Mouse (Mus musculus): Measurements from ENCODE around the gene Ctrc. TPM values are rescaled to one million over a fixed set of nuclear protein-coding genes. Genes with fewer than 3 reads are reported as not detected.
A peak's percentile ranks its signal among the peaks of the same experiment; 100 is the strongest.

Ctrc gene
- polyA plus RNA-seq, 1 experiment from 2014 or later: not detected

- H3K9me3 ChIP-seq: no peaks in the 10 kb centered on the region
- H3K27me3 ChIP-seq: no peaks in the 10 kb centered on the region
- H3K27ac ChIP-seq: no peak overlapping the region
- 96% methylated on average over 5 of the region's 5 CpGs for WGBS
- peaks cover 28% of the 10 kb centered on the region for H3K36me3 ChIP-seq
- no peak for ATAC-seq (ENCODE audit: low FRiP score)
- no peak overlapping the region for H3K4me3 ChIP-seq
- H3K4me1 ChIP-seq (replicated peaks): peaks cover 42% of the 10 kb centered on the region
- no peak overlapping the region for H3K4me2 ChIP-seq
- H3K9ac ChIP-seq: no peak overlapping the region
These were observed 18.8 kb upstream of the Ctrc start for GRCm38 (mm10) chr4:141865006-141865405.

DNA sequence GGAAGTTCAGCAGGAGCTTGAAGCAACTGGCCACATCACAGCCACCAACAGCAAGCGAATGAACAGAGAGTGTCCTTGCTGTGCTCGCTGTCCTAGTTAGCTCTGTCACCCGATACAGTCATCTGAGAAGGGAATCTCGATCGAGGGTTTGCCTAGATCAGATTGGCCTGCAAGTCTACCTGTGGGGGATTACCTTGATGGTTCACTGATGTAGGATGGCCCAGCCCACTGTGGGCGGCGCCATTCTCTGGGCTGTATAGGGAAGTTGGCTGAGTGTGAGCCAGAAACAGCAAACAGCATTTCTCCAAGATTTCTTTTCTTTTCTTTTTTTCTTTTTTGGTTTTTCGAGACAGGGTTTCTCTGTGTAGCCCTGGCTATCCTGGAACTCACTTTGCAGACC lies 18.3 kb upstream of the Ctrc start:
- Histone ChIP-seq H3K27ac (no peak overlapping the region), H3K4me1 (replicated peaks) (peaks cover 37% of the 10 kb centered on the region), H3K9me3 (no peaks in the 10 kb centered on the region), H3K27me3 (no peaks in the 10 kb centered on the region), H3K4me2 (no peak overlapping the region), H3K36me3 (peaks cover 33% of the 10 kb centered on the region), H3K9ac (no peak overlapping the region), H3K4me3 (no peak overlapping the region)
- 98% methylated on average over 8 of the region's 8 CpGs for WGBS
- ATAC-seq (ENCODE audit: low FRiP score): no peak

DNA sequence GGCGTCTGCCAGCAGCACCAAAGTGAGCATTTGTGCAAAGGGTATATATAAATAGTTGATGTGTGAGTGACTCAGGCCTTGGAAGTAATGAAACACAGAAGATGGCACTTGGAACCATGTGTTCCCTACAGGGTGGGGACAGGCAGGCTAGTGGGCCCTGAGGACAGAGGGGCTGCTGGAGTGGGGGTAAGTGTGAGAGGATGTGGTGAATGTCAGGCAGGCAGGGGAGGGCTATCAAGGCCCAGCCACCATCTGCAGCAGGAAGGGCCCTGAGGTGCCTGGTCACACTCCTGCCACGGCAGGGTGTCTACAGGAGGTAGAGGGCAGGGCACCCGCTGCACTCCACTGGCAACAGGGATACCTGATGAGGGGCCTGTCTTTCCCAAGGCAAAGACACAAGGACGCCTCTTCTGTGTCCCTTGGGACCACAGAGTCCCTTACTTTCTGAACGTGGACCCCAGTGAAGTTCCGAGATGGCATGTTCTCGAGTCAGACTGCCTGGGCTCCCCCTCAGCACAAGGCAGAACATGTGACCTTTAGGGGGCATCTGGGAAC lies 17.6 kb upstream of the Ctrc start:
- Histone ChIP-seq H3K4me1 (replicated peaks) (peaks cover 30% of the 10 kb centered on the region), H3K27me3 (no peaks in the 10 kb centered on the region), H3K4me2 (no peak overlapping the region), H3K9me3 (no peaks in the 10 kb centered on the region), H3K36me3 (peaks cover 40% of the 10 kb centered on the region), H3K9ac (no peak overlapping the region), H3K27ac (no peak overlapping the region), H3K4me3 (no peak overlapping the region)
- 93% methylated on average over 7 of the region's 7 CpGs for WGBS
- no peak for ATAC-seq (ENCODE audit: low FRiP score)

DNA sequence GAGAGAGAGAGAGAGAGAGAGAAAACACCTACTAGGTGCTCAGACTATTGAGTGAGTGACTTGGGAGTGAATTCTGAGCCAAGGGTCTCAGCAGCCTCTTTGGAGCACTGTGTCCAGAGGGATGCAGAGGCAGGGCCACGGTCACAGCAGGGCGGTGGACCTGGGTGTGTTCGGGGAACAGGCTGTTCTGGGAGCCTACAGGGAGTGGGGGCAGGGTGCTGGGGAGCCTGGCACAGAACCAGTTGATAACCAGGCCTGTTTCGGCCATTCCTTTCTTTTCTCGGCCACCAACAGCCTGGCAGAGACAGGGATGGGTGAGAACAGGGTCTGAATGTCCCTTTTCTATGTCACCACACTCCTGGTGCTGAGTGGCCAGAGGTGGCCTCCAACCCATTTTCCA lies 16.7 kb upstream of the Ctrc start:
- 86% methylated on average over 5 of the region's 5 CpGs for WGBS
- Histone ChIP-seq H3K4me3 (no peak overlapping the region), H3K9me3 (no peaks in the 10 kb centered on the region), H3K4me1 (replicated peaks) (peaks cover 22% of the 10 kb centered on the region), H3K9ac (no peak overlapping the region), H3K36me3 (peaks cover 44% of the 10 kb centered on the region), H3K4me2 (no peak overlapping the region), H3K27ac (no peak overlapping the region), H3K27me3 (no peaks in the 10 kb centered on the region)
- no peak for ATAC-seq (ENCODE audit: low FRiP score)

DNA sequence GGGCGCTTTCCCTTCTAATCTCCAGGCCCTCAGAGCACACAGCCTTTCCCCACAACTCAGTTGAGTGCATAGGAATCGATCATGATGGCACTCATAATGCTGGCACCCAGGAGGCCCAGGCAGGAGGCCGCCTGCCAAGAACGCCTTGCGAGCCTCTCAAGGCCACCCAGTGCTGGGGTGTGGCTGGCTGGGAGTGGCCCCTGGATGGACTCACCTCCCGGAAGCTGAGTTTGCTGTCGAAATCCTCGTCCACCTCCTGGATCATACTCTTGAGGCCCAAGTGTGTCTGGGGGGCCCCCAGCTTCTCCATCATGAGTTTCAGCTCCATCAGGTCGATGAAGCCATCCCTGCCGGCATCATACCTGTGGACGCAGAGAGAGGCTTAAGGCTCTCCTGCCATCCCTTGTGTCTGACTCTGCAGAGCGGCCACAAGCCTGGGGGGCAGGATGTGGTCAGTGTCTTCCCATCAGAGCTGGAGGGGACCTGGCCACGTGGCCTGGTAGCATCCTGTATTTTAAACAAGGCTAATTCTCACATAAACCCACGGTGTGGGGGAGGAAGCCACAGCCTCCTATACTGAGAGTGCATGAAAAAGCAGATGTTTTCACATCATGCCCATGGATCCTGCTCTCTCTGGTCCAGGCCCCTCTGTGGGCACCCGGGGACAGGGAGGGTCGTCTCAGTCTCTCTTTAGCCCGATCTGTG lies 15.6 kb upstream of the Ctrc start:
- ATAC-seq (ENCODE audit: low FRiP score): no peak
- Histone ChIP-seq H3K9ac (no peak overlapping the region), H3K9me3 (no peaks in the 10 kb centered on the region), H3K27me3 (no peaks in the 10 kb centered on the region), H3K4me1 (replicated peaks) (peaks cover 15% of the 10 kb centered on the region), H3K4me2 (no peak overlapping the region), H3K36me3 (peaks cover 44% of the 10 kb centered on the region), H3K27ac (no peak overlapping the region), H3K4me3 (no peak overlapping the region)
- 92% methylated on average over 17 of the region's 17 CpGs for WGBS

GRCm38 (mm10) chr4:141860246-141860841 lies 14.2 kb upstream of the Ctrc start:
- Histone ChIP-seq H3K27ac (no peak overlapping the region), H3K4me3 (no peak overlapping the region), H3K27me3 (no peaks in the 10 kb centered on the region), H3K4me2 (no peak overlapping the region), H3K9ac (no peak overlapping the region), H3K36me3 (peaks cover 44% of the 10 kb centered on the region), H3K9me3 (no peaks in the 10 kb centered on the region), H3K4me1 (replicated peaks) (peaks cover 8% of the 10 kb centered on the region; the same call in 1 of the 2 replicates)
- ATAC-seq (ENCODE audit: low FRiP score): no peak
- WGBS: 64% methylated on average over 18 of the region's 19 CpGs

DNA sequence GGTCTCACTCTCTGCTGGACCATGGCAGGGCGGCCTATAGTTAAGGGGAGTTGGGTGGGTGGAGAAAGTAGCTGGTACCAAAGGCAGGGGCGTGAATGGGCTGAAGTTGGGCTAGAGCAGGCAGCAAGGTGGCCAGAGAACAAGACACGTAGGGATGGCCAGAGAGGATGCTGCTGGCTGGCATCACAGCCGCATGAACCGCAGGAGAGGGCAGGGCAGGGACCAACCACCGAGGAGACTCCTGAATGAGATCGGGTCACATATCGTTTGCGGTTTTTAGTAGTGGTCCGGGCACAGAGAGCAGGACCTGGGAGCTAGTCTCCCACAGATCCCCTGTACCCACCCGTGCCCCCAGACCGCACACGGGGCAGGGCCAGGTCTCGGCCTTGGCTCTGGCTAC lies 13.2 kb upstream of the Ctrc start:
- peaks cover 8% of the 10 kb centered on the region; the same call in 1 of the 2 replicates for H3K4me1 ChIP-seq (replicated peaks)
- H3K27ac ChIP-seq: no peak overlapping the region
- peaks cover 41% of the 10 kb centered on the region for H3K36me3 ChIP-seq
- no peak overlapping the region for H3K4me3 ChIP-seq
- H3K4me2 ChIP-seq: no peak overlapping the region
- no peak overlapping the region for H3K9ac ChIP-seq
- 92% methylated on average over 14 of the region's 14 CpGs for WGBS
- ATAC-seq (ENCODE audit: low FRiP score): no peak
- no peaks in the 10 kb centered on the region for H3K9me3 ChIP-seq
- H3K27me3 ChIP-seq: no peaks in the 10 kb centered on the region

DNA sequence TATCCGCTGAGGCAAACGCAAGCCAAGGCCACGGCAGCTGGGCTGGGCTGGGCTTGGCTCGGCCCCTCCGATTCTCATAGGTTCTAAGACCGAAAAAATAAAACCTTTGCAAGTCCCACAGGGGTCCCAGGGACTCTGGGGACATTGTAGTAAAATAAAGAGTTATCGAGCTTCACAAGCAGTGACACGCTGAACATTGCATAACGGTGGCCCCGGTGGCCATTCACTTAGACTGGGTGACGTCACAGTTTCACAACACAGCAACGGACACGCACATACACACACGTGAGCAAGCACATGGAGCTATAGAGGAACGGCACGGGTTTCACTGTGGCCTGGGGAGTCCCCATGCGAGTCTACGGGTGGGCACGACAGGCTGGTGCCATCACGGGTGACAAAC lies 12.3 kb upstream of the Ctrc start:
- H3K9ac ChIP-seq: no peak overlapping the region
- H3K27me3 ChIP-seq: no peaks in the 10 kb centered on the region
- H3K4me1 ChIP-seq (replicated peaks): 0 out of 2 replicates have a peak, but pooled peaks cover 4% of the 10 kb centered on the region
- peaks cover 38% of the 10 kb centered on the region for H3K36me3 ChIP-seq
- no peak overlapping the region for H3K4me2 ChIP-seq
- ATAC-seq (ENCODE audit: low FRiP score): no peak
- H3K4me3 ChIP-seq: no peak overlapping the region
- H3K9me3 ChIP-seq: no peaks in the 10 kb centered on the region
- WGBS: 91% methylated on average over 20 of the region's 20 CpGs
- H3K27ac ChIP-seq: no peak overlapping the region

GRCm38 (mm10) chr4:141857422-141857930 lies 11.3 kb upstream of the Ctrc start:
- ATAC-seq (ENCODE audit: low FRiP score): peak; percentile 71
- no peak overlapping the region for H3K4me3 ChIP-seq
- H3K9me3 ChIP-seq: no peaks in the 10 kb centered on the region
- H3K4me1 ChIP-seq (replicated peaks): 0 out of 2 replicates have a peak, but pooled peaks cover 4% of the 10 kb centered on the region
- 21% methylated on average over 10 of the region's 10 CpGs for WGBS
- no peak overlapping the region for H3K27ac ChIP-seq
- peaks cover 38% of the 10 kb centered on the region for H3K36me3 ChIP-seq
- no peak overlapping the region for H3K9ac ChIP-seq
- no peak overlapping the region for H3K4me2 ChIP-seq
- H3K27me3 ChIP-seq: no peaks in the 10 kb centered on the region

DNA sequence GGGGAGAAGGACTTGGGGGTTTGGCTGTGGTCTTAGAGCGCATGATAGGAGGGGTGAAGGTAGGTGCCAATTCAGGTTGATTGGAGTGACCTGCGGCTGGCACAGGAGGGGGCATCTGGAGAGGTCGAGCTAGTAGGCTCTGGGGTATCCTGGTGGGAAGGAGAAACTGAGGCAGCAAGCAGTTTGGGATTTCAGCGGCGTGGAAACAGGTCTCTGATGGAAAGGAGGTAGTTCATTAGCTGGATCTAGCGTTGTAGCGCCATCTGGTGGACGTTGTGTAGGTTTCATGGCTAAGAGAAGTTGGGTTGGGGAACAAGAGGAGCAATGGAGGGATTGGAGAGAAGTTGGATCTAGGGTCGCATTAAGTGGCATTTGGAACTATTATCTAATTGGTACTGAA lies 7.3 kb upstream of the Ctrc start:
- Histone ChIP-seq H3K27ac (no peak overlapping the region), H3K4me1 (replicated peaks) (0 out of 2 replicates have a peak, but pooled peaks cover 4% of the 10 kb centered on the region), H3K4me3 (no peak overlapping the region), H3K27me3 (no peaks in the 10 kb centered on the region), H3K4me2 (no peak overlapping the region), H3K9me3 (no peaks in the 10 kb centered on the region), H3K36me3 (0 out of 2 replicates have a peak, but pooled peaks cover under 1% of the 10 kb centered on the region), H3K9ac (no peak overlapping the region)
- 81% methylated on average over 9 of the region's 9 CpGs for WGBS
- ATAC-seq (ENCODE audit: low FRiP score): no peak

DNA sequence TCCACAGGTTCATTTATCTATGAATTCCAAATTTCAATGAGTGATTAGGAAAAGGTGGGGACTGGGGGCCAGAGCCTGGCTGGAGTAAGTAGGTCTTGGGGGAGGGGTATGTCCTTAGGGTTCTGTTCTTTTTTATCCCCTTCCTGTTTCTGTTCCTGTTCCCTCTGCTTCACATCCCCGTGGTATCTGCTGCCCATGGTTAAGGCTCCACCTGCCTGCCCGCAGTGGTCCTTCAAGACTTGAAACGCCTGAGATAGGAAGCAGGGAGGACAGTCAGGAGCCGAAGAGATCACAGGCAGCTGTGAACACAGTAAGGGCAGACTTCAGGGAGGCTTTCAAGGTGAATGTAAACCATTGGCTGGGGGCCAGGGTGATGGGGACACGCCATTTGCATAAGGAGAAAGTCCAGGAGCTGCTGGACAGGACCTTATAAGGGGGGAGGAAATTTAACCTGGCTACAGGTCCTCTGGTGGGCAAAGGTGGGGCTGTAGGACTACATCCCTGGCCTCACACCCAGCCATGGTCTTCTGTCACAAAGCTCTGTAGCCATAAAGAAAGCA lies 11.5 kb downstream of the Ctrc start:
- ATAC-seq (ENCODE audit: low FRiP score): no peak
- Histone ChIP-seq H3K27me3 (no peaks in the 10 kb centered on the region), H3K9me3 (no peaks in the 10 kb centered on the region), H3K9ac (no peak overlapping the region), H3K36me3 (no peaks in the 10 kb centered on the region), H3K4me1 (replicated peaks) (no peaks in the 10 kb centered on the region), H3K4me3 (no peak overlapping the region), H3K27ac (no peak overlapping the region), H3K4me2 (no peak overlapping the region)
- WGBS: 82% methylated on average over 5 of the region's 5 CpGs

DNA sequence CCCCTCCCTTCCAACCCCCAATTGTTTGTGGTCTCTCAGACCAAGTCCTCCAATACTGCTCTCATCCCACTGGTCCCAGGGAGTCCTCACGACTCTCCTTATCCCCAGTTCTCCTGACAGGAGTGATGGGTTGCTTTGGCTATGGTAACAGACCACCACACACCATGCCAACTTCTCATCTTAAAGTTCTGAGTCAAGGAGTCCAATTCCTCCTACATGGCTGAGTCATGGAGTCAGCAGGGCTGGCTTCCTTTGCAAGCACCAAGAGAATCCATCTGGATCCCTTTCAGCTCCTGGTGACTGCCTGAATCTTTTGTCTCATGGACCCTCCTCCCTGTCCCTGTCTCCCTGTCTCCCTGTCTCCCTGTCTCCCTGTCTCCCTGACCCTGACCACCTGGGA lies 12.2 kb downstream of the Ctrc start:
- H3K27ac ChIP-seq: no peak overlapping the region
- no peak for ATAC-seq (ENCODE audit: low FRiP score)
- no peaks in the 10 kb centered on the region for H3K36me3 ChIP-seq
- H3K4me1 ChIP-seq (replicated peaks): no peaks in the 10 kb centered on the region
- H3K9me3 ChIP-seq: no peaks in the 10 kb centered on the region
- WGBS: 55% methylated on average over 1 of the region's 1 CpGs
- H3K4me2 ChIP-seq: no peak overlapping the region
- no peaks in the 10 kb centered on the region for H3K27me3 ChIP-seq
- H3K9ac ChIP-seq: no peak overlapping the region
- no peak overlapping the region for H3K4me3 ChIP-seq

Measured in hindbrain, embryonic 13.5 days (tissue).